Mouse (Mus musculus) kidney, adult 2 months (tissue): ENCODE data around the gene Rbm20. TPM values are rescaled to one million over a fixed set of nuclear protein-coding genes. Genes with fewer than 3 reads are reported as not detected.

Experiments used
- DNase-seq: peaks from one replicate; pipeline ENCODE4 v3.0.0; 2021
- H3K27ac ChIP-seq: fragments of 200-500 bp; 2 replicates; pipeline ENCODE4 v1.5.1; 2012; ENCODE audit warnings: low read depth, low read length, control low read depth, inconsistent platforms; ENCODE audit not compliant: insufficient read depth
- H3K27me3 ChIP-seq: fragments of 200-500 bp; replicated peaks from 2 replicates; pipeline ENCODE4 v1.6.1; 2012; ENCODE audit warnings: mild to moderate bottlenecking, moderate library complexity, low read length, inconsistent platforms; ENCODE audit not compliant: control insufficient read depth, insufficient read depth
- H3K36me3 ChIP-seq: fragments of 200-500 bp; 2 replicates; pipeline ENCODE4 v1.6.1; 2012; ENCODE audit warnings: mild to moderate bottlenecking, moderate library complexity, low read length, inconsistent platforms; ENCODE audit not compliant: control insufficient read depth, insufficient read depth
- H3K4me1 ChIP-seq: fragments of 200-500 bp; 2 replicates; pipeline ENCODE4 v1.6.1; 2011; ENCODE audit warnings: low read length; ENCODE audit not compliant: control insufficient read depth, insufficient read depth
- H3K4me3 ChIP-seq: fragments of 200-500 bp; 2 replicates; pipeline ENCODE4 v1.5.1; 2011; ENCODE audit warnings: mild to moderate bottlenecking, low read depth, low read length, control low read depth; ENCODE audit not compliant: insufficient read depth
- CTCF ChIP-seq: fragments of 200-500 bp; conservative IDR thresholded peaks from 2 replicates; pipeline ENCODE4 v1.5.1; 2011; ENCODE audit warnings: low read depth, mild to moderate bottlenecking, control low read depth, low read length, moderate library complexity, mixed read lengths; ENCODE audit not compliant: insufficient read depth, insufficient read length
- POLR2A ChIP-seq: fragments of 200-500 bp; IDR thresholded peaks from one replicate; pipeline ENCODE4 v1.6.1; 2011; ENCODE audit warnings: low read depth, low read length, control low read depth
- WGBS: fragments of 180-500 bp; shearing (Covaris S2); methylation state at CpG from one replicate; pipeline ENCODE4 v1.1.7; 2018; 5-methylcytosine and 5-hydroxymethylcytosine counted together
- polyA plus RNA-seq: library from polyadenylated mRNA; depleted of rRNA; stranded (reverse); fragments of >200 nt; gene quantifications from 2 replicates; pipeline ENCODE4 v1.2.3, GENCODE M21; 2012

The Rbm20 gene
- polyA plus RNA-seq, 1 experiment = 4.3 TPM

GRCm38 (mm10) chr19:53780752-53781602 is 103.9 kb downstream of the Rbm20 start:
- Histone ChIP-seq H3K27ac (peak overlapping the region; percentile 50), H3K27me3 (no peaks in the 10 kb centered on the region), H3K4me3 (no peak overlapping the region), H3K36me3 (no peaks in the 10 kb centered on the region), H3K4me1 (no peaks in the 10 kb centered on the region)
- DNase-seq = peak; percentile 53
- 69% methylated on average over 9 of the region's 9 CpGs for WGBS
- TF ChIP-seq POLR2A (no peak), CTCF (no peak)

GRCm38 (mm10) chr19:53781826-53782225 is 104.7 kb downstream of the Rbm20 start:
- peak; percentile 21 for DNase-seq
- Histone ChIP-seq H3K27ac (no peak overlapping the region), H3K4me3 (no peak overlapping the region), H3K4me1 (peaks cover under 1% of the 10 kb centered on the region; the same call in 1 of the 2 replicates), H3K27me3 (no peaks in the 10 kb centered on the region), H3K36me3 (no peaks in the 10 kb centered on the region)
- TF ChIP-seq CTCF (no peak), POLR2A (no peak)
- 87% methylated on average over 7 of the region's 7 CpGs for WGBS

- H3K27ac ChIP-seq = no peak overlapping the region
- no peaks in the 10 kb centered on the region for H3K27me3 ChIP-seq
- H3K4me3 ChIP-seq = no peak overlapping the region
- peaks cover 3% of the 10 kb centered on the region; the same call in 1 of the 2 replicates for H3K4me1 ChIP-seq
- TF ChIP-seq POLR2A (no peak), CTCF (no peak)
- no peaks in the 10 kb centered on the region for H3K36me3 ChIP-seq
- DNase-seq = no peak
- WGBS = 89% methylated on average over 3 of the region's 3 CpGs
These were observed 108.2 kb downstream of the Rbm20 start for GRCm38 (mm10) chr19:53785352-53785751.

- Histone ChIP-seq H3K36me3 (no peaks in the 10 kb centered on the region), H3K27me3 (no peaks in the 10 kb centered on the region), H3K27ac (no peak overlapping the region), H3K4me3 (no peak overlapping the region), H3K4me1 (peaks cover 3% of the 10 kb centered on the region; the same call in 1 of the 2 replicates)
- no peak for TF ChIP-seq POLR2A
- TF ChIP-seq CTCF = no peak
- WGBS = 37% methylated on average over 2 of the region's 2 CpGs
- peak; percentile 46 for DNase-seq
These were observed 109.1 kb downstream of the Rbm20 start for GRCm38 (mm10) chr19:53786239-53786638.

- peaks cover 3% of the 10 kb centered on the region; the same call in 1 of the 2 replicates for H3K4me1 ChIP-seq
- peak overlapping the region; percentile 65; the same call in 1 of the 2 replicates for H3K27ac ChIP-seq
- no peaks in the 10 kb centered on the region for H3K27me3 ChIP-seq
- WGBS = 46% methylated on average over 5 of the region's 5 CpGs
- no peak for TF ChIP-seq POLR2A
- no peak for TF ChIP-seq CTCF
- H3K36me3 ChIP-seq = no peaks in the 10 kb centered on the region
- H3K4me3 ChIP-seq = no peak overlapping the region
- DNase-seq = peak; percentile 33
These were observed 109.7 kb downstream of the Rbm20 start for GRCm38 (mm10) chr19:53786836-53787235.

- H3K27me3 ChIP-seq = no peaks in the 10 kb centered on the region
- H3K27ac ChIP-seq = no peak overlapping the region
- no peak overlapping the region for H3K4me3 ChIP-seq
- H3K4me1 ChIP-seq = peaks cover 3% of the 10 kb centered on the region; the same call in 1 of the 2 replicates
- no peaks in the 10 kb centered on the region for H3K36me3 ChIP-seq
- DNase-seq = no peak
- TF ChIP-seq CTCF (no peak), POLR2A (no peak)
- WGBS = 81% methylated on average over 14 of the region's 14 CpGs
These were observed 111.7 kb downstream of the Rbm20 start for GRCm38 (mm10) chr19:53788621-53789331.

- WGBS = 95% methylated on average over 7 of the region's 7 CpGs
- Histone ChIP-seq H3K36me3 (no peaks in the 10 kb centered on the region), H3K4me1 (peaks cover 3% of the 10 kb centered on the region; the same call in 1 of the 2 replicates), H3K27me3 (no peaks in the 10 kb centered on the region), H3K27ac (no peak overlapping the region), H3K4me3 (no peak overlapping the region)
- TF ChIP-seq POLR2A = no peak
- TF ChIP-seq CTCF = no peak
- no peak for DNase-seq
These were observed 112.5 kb downstream of the Rbm20 start for GRCm38 (mm10) chr19:53789571-53789970.
